Mouse (Mus musculus) left cerebral cortex, postnatal 4 days (tissue): Measurements from ENCODE around the gene Il21. TPM values are rescaled to one million over a fixed set of nuclear protein-coding genes. Genes with fewer than 3 reads are reported as not detected.

Experiments used
- DNase-seq: peaks from one replicate; pipeline ENCODE4 v3.0.0-alpha.2; 2022
- intact Hi-C: fragments of 180-260 bp; cut with DNase I; formaldehyde crosslinking; loops from one replicate; pipeline ENCODE4 v1.15.1; 2025
- microRNA-seq: library from miRNA; unstranded; fragments of <30 nt; microRNA quantifications from one replicate; pipeline ENCODE4 v1.2.0, GENCODE M21; 2022
- total RNA-seq, 2 experiments: library from RNA; stranded (reverse); gene quantifications; 2 replicates each; pipeline ENCODE4 v1.2.3; 2021

Gene Il21
- total RNA-seq, 2 experiments from 2014 or later: not detected

DNA sequence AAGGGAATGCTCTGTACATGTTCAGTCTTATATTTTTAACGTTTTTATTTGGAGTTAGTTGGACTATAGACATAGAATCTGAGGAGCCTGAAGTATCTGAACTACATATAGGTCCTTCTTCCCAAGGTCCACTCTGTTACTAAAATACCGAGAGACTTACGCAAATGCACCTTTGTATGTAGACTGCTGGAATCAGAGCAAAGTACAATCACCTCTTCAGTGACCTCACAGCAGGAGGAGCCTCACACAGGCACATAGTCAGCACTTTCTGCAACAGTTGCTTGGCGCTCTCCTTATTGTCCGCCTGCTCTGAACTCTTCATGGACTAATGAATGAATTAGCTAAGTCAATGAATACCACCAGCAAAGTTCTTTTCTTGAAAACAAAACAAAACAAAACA lies 34.1 kb downstream of the Il21 start:
- intact Hi-C loops: no loop called here
- no peak for DNase-seq

GRCm38 (mm10) chr3:37191953-37192352 lies 40.5 kb downstream of the Il21 start:
- intact Hi-C loops: no loop called here
- no peak for DNase-seq

DNA sequence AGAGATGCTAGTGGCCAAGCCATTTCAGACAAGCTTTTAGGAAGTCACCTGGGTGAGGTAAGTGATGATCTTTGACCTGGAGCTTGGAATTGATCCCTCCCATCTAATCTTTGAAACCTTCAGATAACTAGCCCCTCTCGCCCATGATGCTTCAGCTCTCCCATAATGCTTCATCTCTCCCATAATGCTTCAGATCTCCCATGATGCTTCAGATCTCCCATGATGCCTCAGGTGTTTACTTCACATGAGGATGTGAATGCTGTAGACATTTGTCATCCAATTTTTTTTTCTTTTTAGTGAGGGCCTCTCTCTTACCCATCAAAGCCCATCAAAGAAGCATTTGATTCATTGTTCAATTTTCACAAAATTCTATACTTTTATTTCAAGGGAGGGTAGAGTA lies 46.9 kb downstream of the Il21 start:
- intact Hi-C loops: no loop called here
- no peak for DNase-seq

DNA sequence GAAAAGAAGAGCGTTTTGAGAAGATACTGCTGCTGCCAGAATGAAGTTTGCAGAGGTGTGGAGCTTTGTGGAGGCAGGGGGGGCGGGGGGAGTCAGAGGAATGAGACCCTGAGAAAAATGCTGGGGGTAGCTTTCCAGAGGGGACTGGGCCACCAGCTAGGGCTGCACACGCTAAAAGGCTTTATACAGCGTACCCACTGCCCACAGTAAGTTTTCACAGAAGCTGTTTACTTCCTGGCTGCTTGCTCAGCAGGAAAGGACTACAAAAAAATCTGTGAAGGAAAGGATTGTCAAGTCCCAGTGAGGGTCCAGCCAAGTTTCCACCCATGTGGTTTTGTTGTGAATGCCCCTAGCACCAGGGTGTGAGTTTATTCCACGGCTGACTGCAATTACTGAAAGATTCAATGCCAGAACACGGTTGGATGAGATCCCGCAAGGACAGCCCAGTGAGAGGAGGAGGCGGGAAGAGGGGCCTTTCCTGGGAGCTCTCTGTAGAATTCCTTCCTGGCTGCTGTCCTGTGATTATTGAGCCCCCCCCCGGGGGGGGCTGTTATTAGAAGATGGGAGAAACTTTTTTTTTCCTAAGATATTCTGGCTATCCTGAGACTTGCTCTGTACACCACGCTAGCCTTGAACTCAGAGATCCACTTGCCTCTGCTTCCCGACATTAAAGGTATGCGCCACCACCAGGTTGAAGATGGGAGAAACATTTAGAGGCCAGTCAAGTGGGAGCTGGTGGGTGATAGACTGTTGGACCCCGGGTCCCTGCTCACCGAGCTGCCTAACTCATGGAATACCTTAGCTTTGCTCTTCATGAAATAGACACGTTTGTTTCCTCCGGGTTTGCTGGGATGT lies 49.8 kb downstream of the Il21 start:
- DNase-seq: peak; percentile 38
- intact Hi-C loops: no loop called here

GRCm38 (mm10) chr3:37181041-37181440 lies 51.4 kb downstream of the Il21 start:
- intact Hi-C loops: no loop called here
- DNase-seq: no peak

DNA sequence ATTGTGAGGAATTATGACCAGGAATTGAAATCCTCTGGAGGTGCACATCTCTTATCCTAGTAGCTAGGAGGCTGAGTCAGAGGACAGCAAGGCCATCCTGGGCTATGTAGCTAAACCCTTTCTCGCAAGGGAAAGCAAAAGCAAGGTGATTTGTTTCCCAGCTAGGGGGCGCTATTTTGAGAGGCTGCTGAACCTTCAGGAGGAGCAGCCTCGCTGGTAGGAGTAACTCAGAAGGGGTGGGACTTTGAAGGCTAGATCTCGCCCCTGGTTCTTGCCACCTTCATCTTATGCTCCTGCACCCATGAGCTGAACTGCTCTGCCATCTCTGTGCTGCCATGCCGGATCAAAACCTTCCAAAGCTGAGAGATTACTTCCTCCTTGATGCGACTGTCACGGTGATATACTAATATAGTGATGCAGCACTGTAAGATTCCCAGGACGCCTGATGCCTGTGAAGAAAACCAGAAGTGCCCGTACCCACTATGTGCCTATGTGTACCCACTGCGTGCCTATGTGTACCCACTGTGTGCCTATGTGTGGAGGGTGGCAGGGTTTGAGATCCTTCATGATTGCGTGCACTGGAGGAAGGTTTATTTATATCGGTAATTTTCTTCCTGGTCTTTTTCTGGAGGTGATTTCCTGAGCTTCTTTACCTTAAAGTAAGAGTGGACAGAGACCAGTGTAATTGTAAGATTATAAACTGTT lies 52.2 kb downstream of the Il21 start:
- intact Hi-C loops: no loop called here
- DNase-seq: no peak

DNA sequence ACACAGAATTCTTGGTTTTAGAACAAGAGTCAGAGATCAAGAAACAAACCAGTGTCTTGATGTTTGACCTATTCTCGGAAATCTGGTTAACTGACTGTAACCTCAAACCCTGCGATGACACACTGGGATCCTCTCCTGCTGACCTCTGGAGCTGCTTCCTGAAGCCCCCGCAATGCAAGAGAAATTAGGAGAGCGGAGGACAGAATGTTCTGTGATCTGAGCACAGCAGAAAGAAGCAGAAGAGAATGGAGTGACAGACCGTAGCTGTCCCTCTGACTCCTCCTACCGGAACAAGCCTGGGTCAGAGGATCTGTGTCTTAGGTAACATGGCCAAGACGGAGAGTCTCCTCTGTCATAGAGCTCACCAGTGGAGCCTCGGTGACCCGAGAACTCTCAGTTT lies 53.0 kb downstream of the Il21 start:
- intact Hi-C loops: no loop called here
- DNase-seq: no peak

GRCm38 (mm10) chr3:37174711-37175572 lies 57.5 kb downstream of the Il21 start:
- intact Hi-C loops: no loop called here
- no peak for DNase-seq

DNA sequence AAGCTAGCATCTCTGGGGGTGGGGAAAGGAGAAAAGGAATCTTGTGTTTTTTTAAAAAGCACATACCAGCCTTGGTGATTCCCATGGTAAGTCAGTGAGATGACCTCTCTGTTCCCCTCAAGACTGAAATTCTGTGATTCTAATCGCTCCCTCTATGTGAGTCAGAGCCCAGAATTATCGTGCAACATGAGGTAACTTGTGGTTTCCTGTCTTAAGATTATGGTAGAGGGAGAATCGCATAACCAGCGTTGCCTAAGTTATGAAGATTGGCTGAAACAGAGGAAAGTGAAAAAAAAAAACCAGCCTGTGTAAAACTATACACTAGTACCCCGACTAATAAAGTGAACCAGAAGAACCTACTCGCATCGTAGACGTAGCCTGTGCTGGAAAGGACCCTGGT lies 59.2 kb downstream of the Il21 start:
- intact Hi-C loops: no loop called here
- DNase-seq: no peak

Small RNA genes within 50 kb of the gene (microRNA-seq; reads per million reads assigned to microRNA genes)
- not detected for gene Gm24169

Other genes with a start within 250 kb of the Il21 start
- gene Adad1, start 169.1 kb downstream of the Il21 start, total RNA-seq: not detected
- not detected for gene Il2, start 106.7 kb downstream of the Il21 start, total RNA-seq
- 1 to 10 TPM; 5.9 to 6.3 TPM for gene Bbs12, start 79.9 kb upstream of the Il21 start, total RNA-seq
- gene Cetn4, start 80.1 kb upstream of the Il21 start, total RNA-seq: 1 to 10 TPM; 2.8 to 3.6 TPM
- 1 to 10 TPM; 1.6 to 2.3 TPM for gene Fgf2, start 115.7 kb upstream of the Il21 start, total RNA-seq
- 10 to 100 TPM; 28.1 to 29.2 TPM for gene Spata5, start 187.3 kb upstream of the Il21 start, total RNA-seq
- gene Nudt6, start 187.6 kb upstream of the Il21 start, total RNA-seq: 1 to 10 TPM; 5.4 to 6.1 TPM